Comparison of ENCODE assay signal across 10 mouse cellular contexts in the genomic region with DNA sequence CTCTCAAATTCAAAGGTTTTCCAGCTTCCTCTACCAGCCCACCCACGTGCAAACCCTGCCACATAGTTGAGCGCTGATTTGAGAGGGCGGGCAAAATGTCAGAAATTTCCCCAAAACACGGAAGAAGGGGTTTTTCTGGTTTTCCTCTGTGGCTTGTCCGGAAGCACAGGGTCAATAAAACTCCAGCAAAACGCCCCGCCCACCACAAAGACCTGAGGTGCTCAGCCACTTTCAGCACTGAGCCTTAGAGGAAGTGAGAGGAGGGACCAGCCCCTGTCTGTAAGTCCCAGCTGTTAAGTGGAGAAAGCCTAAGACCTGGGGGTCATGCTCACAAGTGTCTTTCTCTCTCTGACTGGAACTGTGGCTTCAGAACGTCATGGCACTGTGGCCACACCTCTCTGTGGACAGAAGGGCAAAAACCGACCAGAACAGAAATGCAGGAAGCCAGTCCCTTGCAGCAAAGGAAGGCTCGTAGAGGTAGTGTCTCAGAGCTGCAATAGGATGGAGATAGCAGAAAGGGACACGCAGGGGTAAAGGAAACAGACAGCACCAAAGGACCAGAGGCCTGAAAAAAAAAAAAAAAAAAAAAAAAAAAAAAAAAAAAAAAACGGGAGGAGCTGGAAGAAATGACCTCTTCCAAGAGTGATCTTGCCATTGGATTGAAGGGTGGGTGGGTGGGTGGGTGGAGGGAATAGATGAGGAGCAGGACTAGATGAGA. TPM values are rescaled to one million over a fixed set of nuclear protein-coding genes. Genes with fewer than 3 reads are reported as not detected.
DNase-seq lines count a peak whose midpoint lies in the region; ATAC-seq and TF ChIP-seq lines count a peak whose summit lies in the region.
"Had no signal": no experiment of that assay in that cellular context is flagged by ENCODE, and none has a peak within 500 bp of the region (broad histone marks: within the 10 kb centered on the region; RNA-seq: fewer than 3 reads in every experiment).

No protein-coding gene starts in this region.

- 57% methylated on average over 12 of the region's 12 CpGs for WGBS in embryonic facial prominence, embryonic 14.5 days
- WGBS in embryonic facial prominence, embryonic 10.5 days: 65% methylated on average over 12 of the region's 12 CpGs
- WGBS in thymus, adult 2 months: 7% methylated on average over 11 of the region's 12 CpGs

- H3K9me3 ChIP-seq in embryonic facial prominence, embryonic 14.5 days (ENCODE audit: control insufficient read depth, low read length): no peaks in the 10 kb centered on the region
- no peaks in the 10 kb centered on the region for H3K9me3 ChIP-seq in embryonic facial prominence, embryonic 10.5 days
- H3K9me3 ChIP-seq: limb, embryonic 13.5 days had no signal

- H3K27ac ChIP-seq in embryonic facial prominence, embryonic 14.5 days (replicated peaks; ENCODE audit: low read depth, low read length): no peak overlapping the region
- H3K27ac ChIP-seq in embryonic facial prominence, embryonic 10.5 days (replicated peaks): no peak overlapping the region
- peak overlapping the region; percentile 9; the same call in 1 of the 2 replicates for H3K27ac ChIP-seq in thymus, adult 2 months (ENCODE audit: control insufficient read depth, insufficient read depth, low read length)
- H3K27ac ChIP-seq: limb, embryonic 13.5 days had no signal

- intact Hi-C loops in left cerebral cortex, postnatal 10 days (cut with DNase I): no loop called here

- ATAC-seq in embryonic facial prominence, embryonic 14.5 days (ENCODE audit: low read depth): no peak
- ATAC-seq in megakaryocyte progenitor cell, adult 5-6 weeks (replicated peaks; ENCODE audit: poor library complexity): peak; percentile 85

- TF ChIP-seq CTCF in thymus, adult 2 months (IDR thresholded peaks at IDR 0.05; ENCODE audit: borderline replicate concordance, control insufficient read depth, extremely low read depth, insufficient read depth, low read length, poor library complexity): no peak

- H3K36me3 ChIP-seq in embryonic facial prominence, embryonic 14.5 days (ENCODE audit: control insufficient read depth, insufficient read depth, low read length): no peaks in the 10 kb centered on the region
- no peaks in the 10 kb centered on the region for H3K36me3 ChIP-seq in embryonic facial prominence, embryonic 10.5 days (replicated peaks)
- no peaks in the 10 kb centered on the region for H3K36me3 ChIP-seq in thymus, adult 2 months (ENCODE audit: control insufficient read depth, insufficient read depth, low read length)
- H3K36me3 ChIP-seq: limb, embryonic 13.5 days had no signal

- H3K9ac ChIP-seq in embryonic facial prominence, embryonic 14.5 days (ENCODE audit: low read depth, low read length): no peak overlapping the region
- H3K9ac ChIP-seq: limb, embryonic 13.5 days had no signal

- H3K4me1 ChIP-seq in embryonic facial prominence, embryonic 14.5 days (ENCODE audit: control insufficient read depth, insufficient read depth, low read length): no peaks in the 10 kb centered on the region
- H3K4me1 ChIP-seq in embryonic facial prominence, embryonic 10.5 days: no peaks in the 10 kb centered on the region
- peaks cover 36% of the 10 kb centered on the region for H3K4me1 ChIP-seq in thymus, adult 2 months (replicated peaks; ENCODE audit: control insufficient read depth, insufficient read depth, low read length)
- H3K4me1 ChIP-seq: limb, embryonic 13.5 days had no signal

- no peak overlapping the region for H3K4me3 ChIP-seq in embryonic facial prominence, embryonic 14.5 days (ENCODE audit: low read depth, low read length)
- H3K4me3 ChIP-seq in embryonic facial prominence, embryonic 10.5 days: no peak overlapping the region
- no peak overlapping the region for H3K4me3 ChIP-seq in thymus, adult 2 months (ENCODE audit: control insufficient read depth, insufficient read depth, low read length)
- H3K4me3 ChIP-seq: limb, embryonic 13.5 days had no signal

- no peak for TF ChIP-seq POLR2A in thymus, adult 2 months (IDR thresholded peaks at IDR 0.05; ENCODE audit: control insufficient read depth, extremely low read depth, insufficient read depth, low read length, poor library complexity)

- peak; percentile 9 for DNase-seq in embryonic facial prominence, embryonic 14.5 days (ENCODE audit: low spot score)
- no peak for DNase-seq in embryonic facial prominence, embryonic 10.5 days (ENCODE audit: low spot score)
- peak; percentile 88 for DNase-seq in induced T-regulatory cell, adult 2 months (ENCODE audit: low read depth)
- peak; percentile 64 for DNase-seq in thymus, adult 2 months
- no peak for DNase-seq in left cerebral cortex, postnatal 10 days (ENCODE audit: extremely low spot score in 1 of 2, low spot score in 2 of 2)
- no peak for DNase-seq in adrenal gland, postnatal 14 days
- DNase-seq in layer of hippocampus, postnatal 14 days (ENCODE audit: low spot score in 2 of 2): no peak
- DNase-seq: adrenal gland, postnatal 25 days had no signal

- H3K4me2 ChIP-seq in embryonic facial prominence, embryonic 14.5 days (ENCODE audit: low read depth, low read length): no peak overlapping the region
- H3K4me2 ChIP-seq: limb, embryonic 13.5 days had no signal

- H3K27me3 ChIP-seq in embryonic facial prominence, embryonic 14.5 days (replicated peaks; ENCODE audit: control insufficient read depth, insufficient read depth, low read length): no peaks in the 10 kb centered on the region
- no peaks in the 10 kb centered on the region for H3K27me3 ChIP-seq in embryonic facial prominence, embryonic 10.5 days (replicated peaks; ENCODE audit: low read depth, poor library complexity, severe bottlenecking)
- no peaks in the 10 kb centered on the region for H3K27me3 ChIP-seq in thymus, adult 2 months (ENCODE audit: control insufficient read depth, insufficient read depth, low read length)
- H3K27me3 ChIP-seq: limb, embryonic 13.5 days had no signal

RNA-seq across cellular contexts. Expression of a gene that starts 14.6 kb away (rescaled TPM):
- polyA plus RNA-seq in embryonic facial prominence, embryonic 14.5 days (2014; fragmentation: Nextera tagmentation; extraction: Ambion mirVana): 0.08 and 0.18 TPM in 2 replicates
- not detected in 2 replicates for polyA plus RNA-seq in embryonic facial prominence, embryonic 10.5 days (2016; fragmentation: Nextera tagmentation; extraction: Ambion mirVana)
- total RNA-seq in megakaryocyte progenitor cell, adult 5-6 weeks (2015): 1.4 TPM in 2 replicates
- total RNA-seq in megakaryocyte progenitor cell, adult 5-6 weeks (2017): 0.74 and 1.1 TPM in 2 replicates
- polyA plus RNA-seq in thymus, adult 2 months (2012; rRNA removed): 12.2 and 13.5 TPM in 2 replicates
- total RNA-seq in left cerebral cortex, postnatal 10 days (2021): under 1 TPM; 0.83 to 0.99 TPM
- total RNA-seq in adrenal gland, postnatal 14 days (2021): 0.30 and 0.45 TPM in 2 replicates
- under 1 TPM; 0.58 to 0.79 TPM for total RNA-seq in layer of hippocampus, postnatal 14 days (2021)

RNA-seq across cellular contexts. Expression of a gene that starts 53.7 kb away (rescaled TPM):
- 3.9 and 4.5 TPM in 2 replicates for polyA plus RNA-seq in embryonic facial prominence, embryonic 14.5 days (2014; fragmentation: Nextera tagmentation; extraction: Ambion mirVana)
- polyA plus RNA-seq in embryonic facial prominence, embryonic 10.5 days (2016; fragmentation: Nextera tagmentation; extraction: Ambion mirVana): 1.6 and 1.9 TPM in 2 replicates
- total RNA-seq in megakaryocyte progenitor cell, adult 5-6 weeks (2015): 29.7 and 32.8 TPM in 2 replicates
- 33.0 and 34.2 TPM in 2 replicates for total RNA-seq in megakaryocyte progenitor cell, adult 5-6 weeks (2017)
- 46.5 and 48.1 TPM in 2 replicates for polyA plus RNA-seq in thymus, adult 2 months (2012; rRNA removed)
- total RNA-seq in left cerebral cortex, postnatal 10 days (2021): 1 to 10 TPM; 2.8 to 3.6 TPM
- total RNA-seq in adrenal gland, postnatal 14 days (2021): 6.3 and 9.0 TPM in 2 replicates
- 1 to 10 TPM; 2.9 TPM for total RNA-seq in layer of hippocampus, postnatal 14 days (2021)

Comparison
In these comparisons a context has a peak if more than half of its experiments do, and no peak if none do; other contexts are left out.
1. DNase-seq: peak in embryonic facial prominence, embryonic 14.5 days (single experiment), induced T-regulatory cell, adult 2 months (single experiment) and thymus, adult 2 months (single experiment); none in embryonic facial prominence, embryonic 10.5 days (single experiment), left cerebral cortex, postnatal 10 days (0 of 2), adrenal gland, postnatal 14 days (single experiment) and layer of hippocampus, postnatal 14 days (0 of 2).